Mouse (Mus musculus): ENCODE measurements around the gene Ces3b. TPM values are rescaled to one million over a fixed set of nuclear protein-coding genes. Genes with fewer than 3 reads are reported as not detected.

Ces3b gene
- not detected in 2 replicates for total RNA-seq (2012; rRNA removed)
- not detected in 2 replicates for total RNA-seq (2014; rRNA removed)
- not detected in 2 replicates for polyA plus RNA-seq (2012; ENCODE audit: insufficient read length, low read depth)

DNA sequence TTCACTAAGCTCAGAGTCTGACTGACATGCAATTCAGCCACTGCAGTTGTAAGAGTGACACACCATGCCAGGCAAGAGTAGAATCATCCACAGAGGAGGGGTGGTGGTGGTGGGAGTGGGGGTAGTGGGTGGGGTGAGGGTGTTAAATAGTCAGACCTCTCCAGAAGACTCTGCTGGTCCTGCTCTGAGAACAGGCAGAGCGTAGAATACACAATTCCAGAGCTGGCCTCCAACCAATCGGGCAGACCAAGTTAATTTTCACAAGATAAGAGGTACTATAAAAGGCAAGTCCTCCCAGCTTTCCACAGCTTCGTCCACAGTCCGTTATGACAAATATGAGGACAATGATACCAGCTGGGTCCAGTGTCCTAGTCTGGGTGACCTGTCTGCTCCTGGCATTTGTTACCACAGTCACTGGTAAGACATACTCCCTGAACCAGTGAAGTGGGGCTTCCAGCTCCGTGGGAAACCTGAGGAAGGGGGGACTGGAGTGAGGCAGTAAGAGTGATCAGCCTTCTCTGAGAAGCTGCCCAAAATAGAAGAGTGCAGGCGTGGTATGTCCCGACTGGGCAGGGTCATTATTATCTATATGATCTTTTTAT is at the start of gene Ces3b:
Gene Ces3b (plus strand): TSS at position 305 of the 602 bp plus-strand sequence.
- in situ Hi-C loops (cut with MboI; ENCODE audit: low pct_ligation_motif_present, low pct_unique_long_range_greater_than_20kb, low sequenced_read_pairs) = no loop called here
- H3K9ac ChIP-seq (ENCODE audit: insufficient read depth, low read depth) = no peak within 1 kb of the TSS
- no peak within 1 kb of the TSS for H3K27ac ChIP-seq (ENCODE audit: insufficient read depth, low read depth)
- no peaks in the 10 kb centered on the region for H3K79me2 ChIP-seq (replicated peaks; ENCODE audit: control insufficient read depth, extremely low read depth, insufficient read depth, poor library complexity, severe bottlenecking)
- H3K4me3 ChIP-seq (replicated peaks in 1 of 3; ENCODE audit: low read depth in 2 of 3, low read length in 2 of 3, poor library complexity in 1 of 3) = no peak within 1 kb of the TSS
- no peak within 1 kb of the TSS for H3K4me2 ChIP-seq (ENCODE audit: insufficient read depth, low read depth, poor library complexity, severe bottlenecking)
- TF ChIP-seq HCFC1 (IDR thresholded peaks at IDR 0.05; ENCODE audit: low read depth, low read length) (no peak), TCF12 (IDR thresholded peaks at IDR 0.05; ENCODE audit: low read depth, low read length) (no peak), RCOR1 (conservative IDR thresholded peaks at IDR 0.05; ENCODE audit: low read depth, low read length) (no peak), MAZ (IDR thresholded peaks at IDR 0.05; ENCODE audit: low read depth, low read length) (no peak), TBP (conservative IDR thresholded peaks at IDR 0.05; ENCODE audit: low read depth, low read length) (no peak), E2F4 (IDR thresholded peaks at IDR 0.05; ENCODE audit: insufficient replicate concordance, low read depth, low read length) (no peak), USF1 (IDR thresholded peaks at IDR 0.05; ENCODE audit: low read depth, low read length) (no peak), ZC3H11A (IDR thresholded peaks at IDR 0.05; ENCODE audit: low read depth, low read length) (no peak), ELF1 (IDR thresholded peaks at IDR 0.05; ENCODE audit: low read depth, low read length) (no peak), SMC3 (IDR thresholded peaks at IDR 0.05; ENCODE audit: low read depth, low read length) (no peak)
- H3K27me3 ChIP-seq (replicated peaks) = peaks cover 43% of the 10 kb centered on the region
- no peaks in the 10 kb centered on the region for H3K4me1 ChIP-seq (ENCODE audit: control insufficient read depth in 1 of 2, insufficient read depth in 2 of 2)
- no peaks in the 10 kb centered on the region for H3K36me3 ChIP-seq (replicated peaks in 1 of 2; ENCODE audit: control insufficient read depth in 1 of 2, insufficient read depth in 1 of 2, low read length in 1 of 2)
- no peak for DNase-seq (ENCODE audit: extremely low read depth)
- dilution Hi-C loops (cut with MboI; ENCODE audit: extremely low pct_ligation_motif_present, extremely low pct_unique_long_range_greater_than_20kb, low sequenced_read_pairs) = no loop called here
- H3K9me3 ChIP-seq (replicated peaks; ENCODE audit: low read length) = no peaks in the 10 kb centered on the region

DNA sequence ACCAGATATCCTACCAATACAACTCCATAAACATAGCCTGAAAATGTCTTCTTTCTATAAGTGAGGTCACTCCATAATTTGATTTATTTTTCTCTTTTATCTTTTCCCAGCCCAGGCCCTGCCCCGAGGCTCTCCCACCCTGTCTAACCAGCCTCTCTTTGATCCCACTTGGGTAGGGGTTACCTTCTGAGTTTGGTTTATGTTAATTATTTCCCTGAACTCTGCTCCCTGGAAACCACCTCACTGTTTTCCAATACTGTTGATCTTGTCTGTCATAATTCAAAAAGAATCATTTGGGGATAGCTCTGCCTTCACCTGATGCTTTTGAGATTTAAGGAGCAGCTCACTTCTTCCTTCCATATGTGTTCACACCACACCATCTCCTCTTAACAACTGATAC is 40.0 kb upstream of the Ces3b start:
- no peaks in the 10 kb centered on the region for H3K4me1 ChIP-seq (ENCODE audit: control insufficient read depth in 1 of 2, insufficient read depth in 2 of 2)
- H3K9me3 ChIP-seq (replicated peaks; ENCODE audit: low read length) = no peaks in the 10 kb centered on the region
- H3K27ac ChIP-seq (ENCODE audit: insufficient read depth, low read depth) = no peak overlapping the region
- H3K27me3 ChIP-seq (replicated peaks) = peaks cover 3% of the 10 kb centered on the region
- no peak overlapping the region for H3K4me2 ChIP-seq (ENCODE audit: insufficient read depth, low read depth, poor library complexity, severe bottlenecking)
- in situ Hi-C loops (cut with MboI; ENCODE audit: low pct_ligation_motif_present, low pct_unique_long_range_greater_than_20kb, low sequenced_read_pairs) (loop anchor here (25.0 kb wide), 1 partner anchor 281 kb away; no protein-coding TSS in a partner anchor), dilution Hi-C loops (cut with MboI; ENCODE audit: extremely low pct_ligation_motif_present, extremely low pct_unique_long_range_greater_than_20kb, low sequenced_read_pairs) (no loop called here)
- no peak overlapping the region for H3K9ac ChIP-seq (ENCODE audit: insufficient read depth, low read depth)
- H3K4me3 ChIP-seq (replicated peaks in 1 of 3; ENCODE audit: low read depth in 2 of 3, low read length in 2 of 3, poor library complexity in 1 of 3) = no peak overlapping the region
- TF ChIP-seq RCOR1 (conservative IDR thresholded peaks at IDR 0.05; ENCODE audit: low read depth, low read length) = no peak
- no peak for TF ChIP-seq GABPA (IDR thresholded peaks at IDR 0.05; ENCODE audit: insufficient replicate concordance, low read depth, low read length)
- no peak for TF ChIP-seq CTCF (conservative IDR thresholded peaks at IDR 0.05 in 1 of 2, IDR thresholded peaks at IDR 0.05 in 1 of 2; ENCODE audit: low read depth in 2 of 2, low read length in 2 of 2)
- no peak for TF ChIP-seq UBTF (IDR thresholded peaks at IDR 0.05; ENCODE audit: low read depth, low read length)
- no peak for TF ChIP-seq MAZ (IDR thresholded peaks at IDR 0.05; ENCODE audit: low read depth, low read length)
- no peak for TF ChIP-seq ZC3H11A (IDR thresholded peaks at IDR 0.05; ENCODE audit: low read depth, low read length)
- no peak for TF ChIP-seq IRF4 (IDR thresholded peaks at IDR 0.05; ENCODE audit: low read depth, low read length)
- no peak for TF ChIP-seq MYC (IDR thresholded peaks at IDR 0.05; ENCODE audit: low read depth, low read length)
- no peak for TF ChIP-seq ZKSCAN1 (IDR thresholded peaks at IDR 0.05; ENCODE audit: borderline replicate concordance, low read depth, low read length)
- no peak for TF ChIP-seq KAT2A (IDR thresholded peaks at IDR 0.05; ENCODE audit: insufficient replicate concordance, low read length)
- TF ChIP-seq CHD2 (IDR thresholded peaks at IDR 0.05; ENCODE audit: low read length) = no peak
- no peaks in the 10 kb centered on the region for H3K79me2 ChIP-seq (replicated peaks; ENCODE audit: control insufficient read depth, extremely low read depth, insufficient read depth, poor library complexity, severe bottlenecking)
- H3K36me3 ChIP-seq (replicated peaks in 1 of 2; ENCODE audit: control insufficient read depth in 1 of 2, insufficient read depth in 1 of 2, low read length in 1 of 2) = no peaks in the 10 kb centered on the region
- DNase-seq (ENCODE audit: extremely low read depth) = no peak

Measured in CH12.LX (cell line).